Mouse (Mus musculus): ENCODE measurements at regions not wholly inside any gene's neighbourhood (a gene's known extent, or its start where the extent isn't known, plus 50 kb on each side); places are given as distances from the start of the nearest gene placed in this dataset.

GRCm38 (mm10) chr11:12661824-12662443, 197.2 kb upstream of the Cobl start:
- peak; percentile 19; the same call in 1 of the 2 replicates for ATAC-seq
- WGBS: 24% methylated on average over 3 of the region's 3 CpGs

GRCm38 (mm10) chr11:12658847-12659246, 194.1 kb upstream of the Cobl start:
- Histone ChIP-seq H3K9me3 (replicated peaks) (no peaks in the 10 kb centered on the region), H3K4me2 (no peak overlapping the region), H3K4me1 (no peaks in the 10 kb centered on the region), H3K9ac (no peak overlapping the region), H3K27ac (no peak overlapping the region), H3K4me3 (no peak overlapping the region), H3K27me3 (no peaks in the 10 kb centered on the region), H3K36me3 (ENCODE audit: poor library complexity, severe bottlenecking) (no peaks in the 10 kb centered on the region)
- no peak for ATAC-seq

More at GRCm38 (mm10) chr11:12661824-12662443, 197.2 kb upstream of the Cobl start:
- H3K4me2 ChIP-seq: no peak overlapping the region
- no peaks in the 10 kb centered on the region for H3K27me3 ChIP-seq
- H3K4me3 ChIP-seq: no peak overlapping the region
- H3K9me3 ChIP-seq (replicated peaks): no peaks in the 10 kb centered on the region
- H3K36me3 ChIP-seq (ENCODE audit: poor library complexity, severe bottlenecking): no peaks in the 10 kb centered on the region
- no peak overlapping the region for H3K27ac ChIP-seq
- H3K4me1 ChIP-seq: no peaks in the 10 kb centered on the region
- H3K9ac ChIP-seq: no peak overlapping the region

GRCm38 (mm10) chr11:12656450-12656849, 191.7 kb upstream of the Cobl start:
- Histone ChIP-seq H3K4me1 (no peaks in the 10 kb centered on the region), H3K36me3 (ENCODE audit: poor library complexity, severe bottlenecking) (no peaks in the 10 kb centered on the region), H3K27me3 (no peaks in the 10 kb centered on the region), H3K9me3 (replicated peaks) (no peaks in the 10 kb centered on the region), H3K27ac (no peak overlapping the region), H3K4me2 (no peak overlapping the region), H3K4me3 (no peak overlapping the region), H3K9ac (no peak overlapping the region)
- WGBS: 47% methylated on average over 10 of the region's 10 CpGs
- ATAC-seq: no peak
